ENCODE assay signal across 13 mouse cellular contexts in genomic region chr10:95156410-95156809, GRCm38 (mm10).
DNase-seq lines count a peak whose midpoint lies in the region; TF ChIP-seq lines count a peak whose summit lies in the region.
"Had no signal": no experiment of that assay in that cellular context is flagged by ENCODE, and none has a peak within 500 bp of the region (broad histone marks: within the 10 kb centered on the region; RNA-seq: fewer than 3 reads in every experiment).

No protein-coding gene starts in this region.

- H3K4me1 ChIP-seq in heart, embryonic 10.5 days: peaks cover 11% of the 10 kb centered on the region; the same call in 1 of the 2 replicates
- peaks cover 4% of the 10 kb centered on the region for H3K4me1 ChIP-seq in lung, adult 2 months (ENCODE audit: control insufficient read depth, insufficient read depth, low read length)
- H3K4me1 ChIP-seq in ES-Bruce4 (ENCODE audit: control insufficient read depth, insufficient read depth, low read length): no peaks in the 10 kb centered on the region
- H3K4me1 ChIP-seq in small intestine, adult 2 months (ENCODE audit: control insufficient read depth, insufficient read depth, insufficient read length, low read length): peaks cover 18% of the 10 kb centered on the region
- H3K4me1 ChIP-seq: embryonic facial prominence, embryonic 15.5 days; forebrain, embryonic 15.5 days had no signal

- H3K9ac ChIP-seq in ES-Bruce4 (ENCODE audit: low read depth, poor library complexity, severe bottlenecking): no peak overlapping the region
- H3K9ac ChIP-seq: embryonic facial prominence, embryonic 15.5 days; forebrain, embryonic 15.5 days; limb, embryonic 12.5 days had no signal

- H3K27ac ChIP-seq in heart, embryonic 10.5 days: no peak overlapping the region
- H3K27ac ChIP-seq in ES-Bruce4 (ENCODE audit: insufficient read depth, low read length): no peak overlapping the region
- H3K27ac ChIP-seq in small intestine, adult 2 months (ENCODE audit: insufficient read depth, low read depth, low read length): no peak overlapping the region
- H3K27ac ChIP-seq: embryonic facial prominence, embryonic 15.5 days; forebrain, embryonic 15.5 days; limb, embryonic 12.5 days had no signal

- DNase-seq in heart, adult 11 months: peak; percentile 48
- DNase-seq in heart, embryonic 10.5 days (ENCODE audit: low spot score): no peak
- no peak for DNase-seq in lung, adult 2 months
- DNase-seq in lung, postnatal 25 days (ENCODE audit: low spot score): no peak
- no peak for DNase-seq in urinary bladder, postnatal 25 days (ENCODE audit: low spot score)
- no peak for DNase-seq in spleen, adult 18-20 months
- DNase-seq: layer of hippocampus, adult 9-11 months had no signal

- H3K36me3 ChIP-seq in heart, embryonic 10.5 days: no peaks in the 10 kb centered on the region
- no peaks in the 10 kb centered on the region for H3K36me3 ChIP-seq in ES-Bruce4 (ENCODE audit: control insufficient read depth, insufficient read depth, low read length, poor library complexity, severe bottlenecking)
- H3K36me3 ChIP-seq in small intestine, adult 2 months (ENCODE audit: control insufficient read depth, insufficient read depth, low read length): no peaks in the 10 kb centered on the region
- H3K36me3 ChIP-seq: embryonic facial prominence, embryonic 15.5 days; forebrain, embryonic 15.5 days; limb, embryonic 12.5 days had no signal

- no peak for TF ChIP-seq POLR2A in lung, adult 2 months (IDR thresholded peaks at IDR 0.05; ENCODE audit: borderline replicate concordance, extremely low read depth, low read depth, low read length)
- no peak for TF ChIP-seq POLR2A in ES-Bruce4 (IDR thresholded peaks at IDR 0.05; ENCODE audit: insufficient read depth, low read length)
- TF ChIP-seq POLR2A in small intestine, adult 2 months (IDR thresholded peaks at IDR 0.05; ENCODE audit: low read depth, low read length): no peak

- no peaks in the 10 kb centered on the region for H3K27me3 ChIP-seq in heart, embryonic 10.5 days (ENCODE audit: insufficient read depth, poor library complexity, severe bottlenecking)
- H3K27me3 ChIP-seq in ES-Bruce4 (ENCODE audit: control insufficient read depth, insufficient read depth, low read length, poor library complexity, severe bottlenecking): no peaks in the 10 kb centered on the region
- no peaks in the 10 kb centered on the region for H3K27me3 ChIP-seq in small intestine, adult 2 months (ENCODE audit: control insufficient read depth, insufficient read depth, low read length)
- H3K27me3 ChIP-seq: embryonic facial prominence, embryonic 15.5 days; forebrain, embryonic 15.5 days; limb, embryonic 12.5 days had no signal

- peak; percentile 33; the same call in 1 of the 2 replicates for TF ChIP-seq CTCF in lung, adult 2 months (IDR thresholded peaks at IDR 0.05; ENCODE audit: insufficient read depth, low read length)
- TF ChIP-seq CTCF in ES-Bruce4 (IDR thresholded peaks at IDR 0.05; ENCODE audit: low read depth, low read length): peak; percentile 84
- TF ChIP-seq CTCF in small intestine, adult 2 months (IDR thresholded peaks at IDR 0.05; ENCODE audit: extremely low read depth, insufficient read length, insufficient replicate concordance, low read depth, low read length): peak; percentile 48; the same call in 1 of the 2 replicates

- no peaks in the 10 kb centered on the region for H3K9me3 ChIP-seq in heart, embryonic 10.5 days
- H3K9me3 ChIP-seq in ES-Bruce4 (replicated peaks; ENCODE audit: control insufficient read depth, insufficient read depth, low read length, poor library complexity, severe bottlenecking): no peaks in the 10 kb centered on the region
- H3K9me3 ChIP-seq: embryonic facial prominence, embryonic 15.5 days; forebrain, embryonic 15.5 days; limb, embryonic 12.5 days had no signal

- WGBS in heart, embryonic 10.5 days: 92% methylated on average over 5 of the region's 7 CpGs
- 94% methylated on average over 5 of the region's 7 CpGs for WGBS in lung, adult 2 months
- WGBS in small intestine, adult 2 months: 92% methylated on average over 5 of the region's 7 CpGs

- TF ChIP-seq EP300 in ES-Bruce4 (IDR thresholded peaks at IDR 0.05; ENCODE audit: insufficient read depth, low read depth, low read length): no peak

- H3K4me3 ChIP-seq in heart, embryonic 10.5 days: no peak overlapping the region
- H3K4me3 ChIP-seq in lung, adult 2 months (replicated peaks; ENCODE audit: extremely low read depth, low read depth, low read length): no peak overlapping the region
- no peak overlapping the region for H3K4me3 ChIP-seq in ES-Bruce4 (ENCODE audit: low read depth, low read length)
- no peak overlapping the region for H3K4me3 ChIP-seq in small intestine, adult 2 months (ENCODE audit: low read depth, low read length)
- H3K4me3 ChIP-seq: embryonic facial prominence, embryonic 15.5 days; forebrain, embryonic 15.5 days; limb, embryonic 12.5 days; myocyte had no signal

Comparison
In these comparisons a context has a peak if more than half of its experiments do, and no peak if none do; other contexts are left out.
1. CTCF ChIP-seq: peak in every context shown above with its lines; median percentile 84 in ES-Bruce4; 48 in small intestine, adult 2 months; 33 in lung, adult 2 months.